Mouse (Mus musculus) heart, embryonic 10.5 days (tissue): ENCODE results near the gene Mtcl1. TPM values are rescaled to one million over a fixed set of nuclear protein-coding genes. Genes with fewer than 3 reads are reported as not detected.
A peak's percentile ranks its signal among the peaks of the same experiment; 100 is the strongest.

Source experiments
- DNase-seq: peaks from one replicate; pipeline ENCODE4 v3.0.0-alpha.2; 2017; ENCODE audit warnings: low spot score
- H3K27ac ChIP-seq: fragments of 300-500 bp; sonication (generic); 2 replicates; pipeline ENCODE4 v1.5.1; 2016; ENCODE audit warnings: mild to moderate bottlenecking
- H3K27me3 ChIP-seq: fragments of 300-500 bp; sonication (generic); 2 replicates; pipeline ENCODE4 v1.6.1; 2016; ENCODE audit warnings: mild to moderate bottlenecking; ENCODE audit not compliant: poor library complexity, insufficient read depth, severe bottlenecking
- H3K36me3 ChIP-seq: fragments of 300-500 bp; sonication (generic); 2 replicates; pipeline ENCODE4 v1.6.1; 2016; ENCODE audit warnings: mild to moderate bottlenecking, moderate library complexity
- H3K4me1 ChIP-seq: fragments of 300-500 bp; sonication (generic); 2 replicates; pipeline ENCODE4 v1.6.1; 2016; ENCODE audit warnings: mild to moderate bottlenecking
- H3K4me3 ChIP-seq: fragments of 300-500 bp; sonication (generic); 2 replicates; pipeline ENCODE4 v1.5.1; 2016; ENCODE audit warnings: mild to moderate bottlenecking, moderate library complexity
- H3K9me3 ChIP-seq: fragments of 300-500 bp; sonication (generic); 2 replicates; pipeline ENCODE4 v1.6.1; 2016; ENCODE audit warnings: mild to moderate bottlenecking, moderate library complexity
- WGBS: fragments of 180-500 bp; shearing (Covaris S2); methylation state at CpG from one replicate; pipeline ENCODE4 v1.1.7; 2016; 5-methylcytosine and 5-hydroxymethylcytosine counted together
- polyA plus RNA-seq: library from polyadenylated mRNA; unstranded; fragments of >200 nt; fragmentation: Nextera tagmentation; extraction: Ambion mirVana; gene quantifications from 2 replicates; pipeline ENCODE4 v1.2.1, GENCODE M21; 2016

Gene Mtcl1
- polyA plus RNA-seq, 1 experiment from 2014 or later, result 3.7 TPM

GRCm38 (mm10) chr17:66388307-66388706 is 61.2 kb downstream of the Mtcl1 start:
- DNase-seq, result no peak
- Histone ChIP-seq H3K4me1 (peaks cover 7% of the 10 kb centered on the region; the same call in 1 of the 2 replicates), H3K27ac (no peak overlapping the region), H3K4me3 (no peak overlapping the region), H3K36me3 (no peaks in the 10 kb centered on the region), H3K9me3 (no peaks in the 10 kb centered on the region), H3K27me3 (no peaks in the 10 kb centered on the region)
- WGBS, result 78% methylated on average over 4 of the region's 4 CpGs

GRCm38 (mm10) chr17:66381338-66381737 is 68.2 kb downstream of the Mtcl1 start:
- WGBS, result 68% methylated on average over 6 of the region's 6 CpGs
- no peaks in the 10 kb centered on the region for H3K9me3 ChIP-seq
- no peak for DNase-seq
- 0 out of 2 replicates have a peak, but pooled peaks cover 3% of the 10 kb centered on the region for H3K4me1 ChIP-seq
- no peak overlapping the region for H3K27ac ChIP-seq
- peaks cover 9% of the 10 kb centered on the region for H3K36me3 ChIP-seq
- H3K4me3 ChIP-seq, result no peak overlapping the region
- 0 out of 2 replicates have a peak, but pooled peaks cover 7% of the 10 kb centered on the region for H3K27me3 ChIP-seq

GRCm38 (mm10) chr17:66379900-66380857 is 69.4 kb downstream of the Mtcl1 start:
- Histone ChIP-seq H3K36me3 (peaks cover 9% of the 10 kb centered on the region), H3K27me3 (0 out of 2 replicates have a peak, but pooled peaks cover 7% of the 10 kb centered on the region), H3K9me3 (no peaks in the 10 kb centered on the region), H3K4me1 (peaks cover 9% of the 10 kb centered on the region), H3K27ac (no peak overlapping the region), H3K4me3 (no peak overlapping the region)
- DNase-seq, result no peak
- whole genome bisulfite sequencing, result 91% methylated on average over 22 of the region's 22 CpGs

GRCm38 (mm10) chr17:66379308-66379707 is 70.2 kb downstream of the Mtcl1 start:
- Histone ChIP-seq H3K4me1 (peaks cover 18% of the 10 kb centered on the region), H3K4me3 (no peak overlapping the region), H3K36me3 (peaks cover 9% of the 10 kb centered on the region), H3K27me3 (0 out of 2 replicates have a peak, but pooled peaks cover 7% of the 10 kb centered on the region), H3K27ac (no peak overlapping the region), H3K9me3 (no peaks in the 10 kb centered on the region)
- 95% methylated on average over 24 of the region's 24 CpGs for WGBS
- no peak for DNase-seq

GRCm38 (mm10) chr17:66378127-66378526 is 71.4 kb downstream of the Mtcl1 start:
- Histone ChIP-seq H3K36me3 (peaks cover 9% of the 10 kb centered on the region), H3K27ac (no peak overlapping the region), H3K9me3 (no peaks in the 10 kb centered on the region), H3K27me3 (0 out of 2 replicates have a peak, but pooled peaks cover 7% of the 10 kb centered on the region), H3K4me3 (no peak overlapping the region), H3K4me1 (peaks cover 23% of the 10 kb centered on the region)
- DNase-seq, result no peak
- 83% methylated on average over 17 of the region's 17 CpGs for whole genome bisulfite sequencing

GRCm38 (mm10) chr17:66374633-66375272 is 74.8 kb downstream of the Mtcl1 start:
- H3K9me3 ChIP-seq, result no peaks in the 10 kb centered on the region
- H3K4me1 ChIP-seq, result peaks cover 26% of the 10 kb centered on the region
- H3K4me3 ChIP-seq, result no peak overlapping the region
- 45% methylated on average over 14 of the region's 14 CpGs for whole genome bisulfite sequencing
- peaks cover 8% of the 10 kb centered on the region for H3K36me3 ChIP-seq
- DNase-seq, result no peak
- 0 out of 2 replicates have a peak, but pooled peaks cover 7% of the 10 kb centered on the region for H3K27me3 ChIP-seq
- no peak overlapping the region; the same call in 1 of the 2 replicates for H3K27ac ChIP-seq

DNA sequence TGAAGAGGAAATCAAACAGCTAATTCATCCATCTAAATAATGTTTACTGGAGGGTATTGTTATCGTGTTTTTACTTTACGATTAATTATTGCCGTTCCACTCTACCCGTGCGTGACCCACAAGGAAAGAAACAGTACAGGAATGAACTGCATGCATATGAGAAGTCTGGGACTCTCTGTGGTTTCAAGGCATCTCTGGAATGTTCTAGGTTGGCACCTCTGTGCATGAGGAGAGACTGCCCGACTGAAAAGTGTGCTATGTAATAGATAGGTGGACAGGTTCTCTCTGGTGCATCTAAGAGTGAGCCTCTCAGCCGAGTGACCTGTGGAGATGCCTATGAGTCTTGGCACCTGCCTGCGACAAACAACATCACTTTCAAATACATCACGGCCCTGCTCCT is 78.7 kb downstream of the Mtcl1 start:
- no peak overlapping the region for H3K27ac ChIP-seq
- H3K36me3 ChIP-seq, result peaks cover 6% of the 10 kb centered on the region; the same call in 1 of the 2 replicates
- no peak overlapping the region for H3K4me3 ChIP-seq
- H3K4me1 ChIP-seq, result peaks cover 26% of the 10 kb centered on the region
- H3K27me3 ChIP-seq, result no peaks in the 10 kb centered on the region
- 86% methylated on average over 9 of the region's 9 CpGs for WGBS
- no peaks in the 10 kb centered on the region for H3K9me3 ChIP-seq
- no peak for DNase-seq

DNA sequence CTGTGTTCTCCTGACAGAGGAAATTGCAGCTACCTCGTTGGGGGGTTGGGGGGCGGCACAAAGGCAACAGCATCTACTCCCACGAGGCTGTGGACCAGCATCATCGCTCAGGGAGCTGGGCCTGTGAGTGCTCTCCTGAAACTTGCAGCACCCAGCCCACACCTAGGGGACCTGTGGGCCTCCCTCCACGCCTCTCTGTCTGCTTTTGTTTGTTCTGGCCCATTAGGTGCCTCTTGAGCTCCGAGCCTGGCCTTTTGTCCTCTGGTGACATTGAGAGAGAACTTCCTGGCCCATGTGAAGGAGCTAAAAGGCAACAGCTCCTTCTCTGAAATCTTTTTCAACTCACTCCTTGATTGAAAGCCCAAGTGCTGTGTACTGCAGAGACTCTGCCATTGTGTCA is 79.8 kb downstream of the Mtcl1 start:
- no peaks in the 10 kb centered on the region for H3K27me3 ChIP-seq
- H3K36me3 ChIP-seq, result peaks cover 6% of the 10 kb centered on the region; the same call in 1 of the 2 replicates
- no peak overlapping the region for H3K4me3 ChIP-seq
- DNase-seq, result no peak
- H3K4me1 ChIP-seq, result peaks cover 19% of the 10 kb centered on the region
- 0 out of 2 replicates have a peak overlapping the region, but pooled peaks have one; percentile 1 for H3K27ac ChIP-seq
- WGBS, result 64% methylated on average over 6 of the region's 6 CpGs
- no peaks in the 10 kb centered on the region for H3K9me3 ChIP-seq

DNA sequence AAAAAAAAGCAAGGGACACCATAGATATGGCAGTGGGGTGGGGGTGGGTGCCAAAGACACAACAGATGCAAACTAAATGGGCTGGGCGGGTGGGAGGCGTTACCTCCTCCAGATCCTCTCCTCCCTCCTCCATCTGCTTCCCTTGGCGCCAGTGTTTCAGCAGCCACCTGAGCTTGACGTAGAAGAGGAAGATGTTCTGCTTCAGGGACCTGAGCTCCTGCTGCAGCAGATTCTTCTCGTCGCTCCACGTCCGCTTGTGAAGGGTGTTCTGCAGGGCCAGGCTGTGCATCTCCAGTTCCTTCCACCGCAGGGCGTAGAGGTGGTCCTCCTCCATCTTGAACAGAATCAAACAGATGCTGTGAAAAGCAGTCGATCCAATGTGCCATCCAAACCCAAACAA is 81.4 kb downstream of the Mtcl1 start:
- DNase-seq, result no peak
- no peaks in the 10 kb centered on the region for H3K9me3 ChIP-seq
- peaks cover 6% of the 10 kb centered on the region; the same call in 1 of the 2 replicates for H3K36me3 ChIP-seq
- H3K4me3 ChIP-seq, result no peak overlapping the region
- H3K27me3 ChIP-seq, result no peaks in the 10 kb centered on the region
- WGBS, result 87% methylated on average over 11 of the region's 11 CpGs
- no peak overlapping the region for H3K27ac ChIP-seq
- H3K4me1 ChIP-seq, result peaks cover 8% of the 10 kb centered on the region; the same call in 1 of the 2 replicates

DNA sequence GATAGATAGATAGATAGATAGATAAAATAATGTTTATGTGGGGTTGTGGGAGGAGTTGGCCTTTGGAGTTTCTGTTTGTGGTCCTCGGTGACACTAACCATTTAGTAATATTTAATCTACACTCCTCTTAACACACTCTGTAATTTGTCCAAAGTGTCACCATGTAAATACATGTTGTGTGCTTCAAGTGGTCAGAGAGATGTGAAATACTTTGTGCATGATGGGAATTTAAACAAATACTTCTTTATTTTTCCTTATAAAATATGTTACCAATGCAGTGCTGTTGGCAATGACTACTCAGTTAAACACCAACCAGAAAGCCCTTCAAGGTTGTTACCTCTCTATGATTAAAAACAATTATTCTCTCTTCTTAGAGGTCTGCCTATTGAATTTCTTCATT is 83.9 kb downstream of the Mtcl1 start:
- H3K4me1 ChIP-seq, result peaks cover 8% of the 10 kb centered on the region; the same call in 1 of the 2 replicates
- 82% methylated on average over 1 of the region's 1 CpGs for WGBS
- no peak overlapping the region for H3K4me3 ChIP-seq
- H3K27ac ChIP-seq, result no peak overlapping the region
- no peak for DNase-seq
- peaks cover 6% of the 10 kb centered on the region; the same call in 1 of the 2 replicates for H3K36me3 ChIP-seq
- no peaks in the 10 kb centered on the region for H3K9me3 ChIP-seq
- no peaks in the 10 kb centered on the region for H3K27me3 ChIP-seq

DNA sequence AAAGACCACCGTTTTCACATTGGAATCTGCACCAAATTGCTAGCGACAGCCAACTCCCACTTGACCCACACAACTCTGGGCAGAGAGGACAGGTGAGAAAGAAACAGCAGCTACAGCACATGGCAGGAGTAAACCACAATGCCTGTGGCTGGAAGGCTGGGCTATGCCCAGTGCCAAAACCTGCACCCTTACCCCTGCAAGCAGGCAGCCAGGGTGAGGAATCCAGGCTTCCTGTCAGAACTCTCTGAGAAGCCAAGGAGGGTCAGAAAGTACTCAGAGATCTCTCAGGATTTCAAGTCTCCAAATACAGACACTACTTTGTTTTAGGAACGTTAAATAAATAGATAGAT is 84.3 kb downstream of the Mtcl1 start:
- Histone ChIP-seq H3K9me3 (no peaks in the 10 kb centered on the region), H3K36me3 (peaks cover 6% of the 10 kb centered on the region; the same call in 1 of the 2 replicates), H3K27ac (no peak overlapping the region), H3K4me3 (no peak overlapping the region), H3K4me1 (peaks cover 8% of the 10 kb centered on the region; the same call in 1 of the 2 replicates), H3K27me3 (no peaks in the 10 kb centered on the region)
- WGBS, result 66% methylated on average over 3 of the region's 3 CpGs
- DNase-seq, result no peak

DNA sequence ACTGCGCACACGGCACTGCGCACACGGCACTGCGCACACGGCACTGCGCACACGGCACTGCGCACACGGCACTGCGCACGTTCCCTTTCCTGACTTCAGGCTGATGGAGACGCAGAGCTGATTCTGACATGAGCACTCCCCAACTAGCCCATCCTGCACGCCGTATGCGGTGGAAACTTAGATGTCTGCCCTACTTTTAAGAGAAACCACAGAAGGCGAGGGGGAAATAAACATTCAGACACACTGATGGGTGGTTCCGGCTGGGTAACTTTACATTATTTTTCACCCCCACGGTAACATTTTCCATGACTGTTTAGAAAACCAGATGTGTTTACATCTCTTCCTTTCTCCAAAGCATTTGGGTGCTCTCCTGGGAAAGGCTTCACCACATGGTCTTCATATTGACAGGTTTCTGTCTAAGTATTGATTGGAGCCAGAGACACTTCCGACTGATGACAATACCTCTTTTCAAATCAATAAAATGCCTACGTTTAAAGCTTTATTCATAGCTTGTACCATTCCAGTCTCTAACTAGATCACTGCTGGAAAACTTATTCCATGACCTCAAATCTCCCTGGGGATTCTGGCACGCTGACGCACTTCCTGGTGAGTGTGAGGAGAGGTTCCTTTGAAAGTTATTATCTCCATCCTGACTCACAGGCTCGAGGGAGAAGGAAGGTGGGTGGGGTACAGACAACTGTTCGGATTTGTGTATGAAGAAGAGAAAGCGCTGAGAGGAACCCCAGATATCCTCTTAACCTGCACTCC is 84.8 kb downstream of the Mtcl1 start:
- Histone ChIP-seq H3K27me3 (no peaks in the 10 kb centered on the region), H3K36me3 (peaks cover 6% of the 10 kb centered on the region; the same call in 1 of the 2 replicates), H3K4me1 (peaks cover 6% of the 10 kb centered on the region; the same call in 1 of the 2 replicates), H3K27ac (no peak overlapping the region), H3K9me3 (no peaks in the 10 kb centered on the region), H3K4me3 (no peak overlapping the region)
- WGBS, result 80% methylated on average over 26 of the region's 26 CpGs
- DNase-seq, result no peak
